Mouse (Mus musculus) heart, adult 8-10 months (tissue): ENCODE measurements around the gene Arf1. TPM values are rescaled to one million over a fixed set of nuclear protein-coding genes. Genes with fewer than 3 reads are reported as not detected.
A peak's percentile ranks its signal among the peaks of the same experiment; 100 is the strongest.

Source experiments
- DNase-seq: peaks from one replicate; pipeline ENCODE4 v3.0.0; 2022; ENCODE audit warnings: low spot score
- total RNA-seq, 4 experiments: library from RNA; stranded (reverse); gene quantifications; 2 replicates each; pipeline ENCODE4 v1.2.4; 2022

Gene Arf1
- total RNA-seq, 4 experiments from 2014 or later = 261 to 279 (median 274) TPM

DNA sequence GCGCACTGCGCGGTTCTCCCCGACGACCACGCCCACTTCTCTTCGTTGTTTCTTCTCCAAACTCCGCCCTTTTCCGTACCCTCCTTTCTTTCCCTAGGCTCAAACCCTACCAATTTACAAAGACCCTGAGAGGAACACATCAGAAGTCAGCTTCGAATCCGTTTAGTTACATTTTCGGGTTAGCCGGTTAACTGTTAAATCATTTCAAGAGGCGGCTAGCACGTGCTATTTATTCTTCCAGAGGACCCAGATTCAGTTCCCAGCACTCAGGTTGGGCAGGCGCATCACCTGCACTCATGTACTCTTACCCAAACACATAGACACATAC is 36.0 kb downstream of the Arf1 start, which contains the start of gene Guk1:
Gene Guk1, minus strand, starts transcription at position 154 of the 328 bp plus-strand sequence.
- DNase-seq = no peak

DNA sequence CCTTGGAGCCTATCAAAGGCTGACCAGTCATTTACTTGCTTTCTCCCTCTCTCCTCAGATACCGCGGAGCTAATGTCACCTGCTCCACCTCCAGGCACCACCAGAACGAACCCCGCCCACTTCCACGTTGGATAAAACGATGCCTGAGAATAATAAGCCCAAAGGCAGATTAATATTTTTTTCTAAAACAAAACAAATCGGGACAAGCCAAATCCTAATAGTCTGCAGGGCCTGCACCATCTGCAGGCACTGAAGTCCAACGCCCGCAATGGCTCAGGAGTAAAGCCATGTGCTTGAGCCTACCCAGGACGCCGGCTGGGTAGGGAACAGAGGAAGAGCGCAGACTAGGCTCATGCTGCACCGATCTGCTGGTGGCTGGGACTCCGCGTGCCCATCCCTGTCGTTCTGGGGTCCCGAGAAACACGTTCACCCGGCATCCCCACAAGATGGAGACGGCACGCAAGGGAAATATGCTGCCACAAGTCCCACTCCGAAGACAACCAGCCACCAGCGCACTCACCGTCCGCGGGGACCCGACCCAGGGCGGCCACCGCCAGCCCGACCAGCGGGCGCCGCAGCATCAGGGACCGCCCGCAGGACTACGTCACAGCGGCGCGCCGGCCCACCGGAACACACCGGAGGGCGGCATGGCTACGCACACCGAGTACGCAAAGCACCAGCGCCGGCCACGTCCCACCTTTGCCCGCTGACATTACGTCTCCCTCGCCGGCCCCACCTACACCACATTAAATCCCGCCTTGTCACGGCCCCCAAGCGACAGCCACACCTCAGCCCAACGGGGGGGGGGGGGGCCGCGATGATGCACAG is 36.6 kb downstream of the Arf1 start:
- peak; percentile 87 for DNase-seq

DNA sequence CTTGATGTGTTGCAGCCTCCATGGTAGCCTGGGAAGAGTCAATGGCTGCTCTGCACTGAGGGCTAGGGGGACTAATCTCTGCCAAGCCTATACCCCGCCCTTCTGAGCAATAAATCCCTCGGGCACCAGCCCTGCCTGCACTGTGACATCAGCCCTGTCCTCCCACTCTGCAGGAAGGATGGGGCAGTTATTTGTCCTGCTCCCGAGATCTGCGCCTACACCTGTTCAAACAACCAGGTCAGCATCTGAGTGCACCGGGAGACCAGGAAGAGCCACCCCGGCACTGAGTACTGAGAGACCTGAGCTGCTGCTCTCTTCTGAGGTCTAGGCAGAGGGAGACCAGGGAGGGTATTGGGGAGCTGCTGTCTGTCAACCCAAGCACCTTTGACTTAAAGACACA is 40.4 kb downstream of the Arf1 start:
- DNase-seq = no peak

DNA sequence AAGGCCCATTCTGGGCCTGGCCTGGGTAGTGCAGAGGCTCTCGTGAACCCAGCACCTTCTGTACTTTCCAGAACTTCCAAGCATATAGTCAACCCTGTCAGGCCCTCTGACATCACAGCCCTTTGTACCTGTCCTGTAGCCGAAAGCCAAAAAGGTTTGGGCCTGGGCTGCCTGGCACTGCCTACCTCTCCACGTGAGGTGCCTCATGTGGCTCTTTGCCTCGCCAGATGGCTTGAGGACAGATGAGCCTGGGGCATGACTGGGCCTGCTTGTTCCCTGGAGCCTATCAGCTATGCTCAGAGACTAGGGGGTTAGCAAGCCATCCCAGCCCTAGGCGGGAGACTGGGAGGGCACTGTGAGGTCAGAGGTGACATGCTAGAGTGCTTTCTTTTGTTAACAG is 42.6 kb downstream of the Arf1 start:
- no peak for DNase-seq

DNA sequence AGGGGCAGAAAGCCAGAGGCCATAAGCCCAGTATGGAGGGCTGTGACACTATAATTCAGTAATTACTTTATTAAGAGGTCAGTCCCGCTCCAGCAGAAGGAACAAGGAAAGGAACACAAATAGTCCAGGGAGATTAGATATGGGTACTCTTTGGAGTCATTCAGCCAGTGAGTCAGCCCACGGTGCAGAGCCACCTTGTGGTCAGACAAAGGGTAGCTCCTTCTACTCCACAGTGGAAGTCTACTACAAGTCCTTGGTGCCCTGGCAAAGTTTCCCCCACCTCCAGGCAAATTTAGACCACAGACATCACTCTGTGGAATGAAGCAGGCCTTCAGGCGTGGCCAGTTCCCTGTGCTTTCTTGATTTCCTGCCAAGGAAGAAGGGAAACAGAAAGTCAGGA is 44.2 kb downstream of the Arf1 start:
- DNase-seq = peak; percentile 74

DNA sequence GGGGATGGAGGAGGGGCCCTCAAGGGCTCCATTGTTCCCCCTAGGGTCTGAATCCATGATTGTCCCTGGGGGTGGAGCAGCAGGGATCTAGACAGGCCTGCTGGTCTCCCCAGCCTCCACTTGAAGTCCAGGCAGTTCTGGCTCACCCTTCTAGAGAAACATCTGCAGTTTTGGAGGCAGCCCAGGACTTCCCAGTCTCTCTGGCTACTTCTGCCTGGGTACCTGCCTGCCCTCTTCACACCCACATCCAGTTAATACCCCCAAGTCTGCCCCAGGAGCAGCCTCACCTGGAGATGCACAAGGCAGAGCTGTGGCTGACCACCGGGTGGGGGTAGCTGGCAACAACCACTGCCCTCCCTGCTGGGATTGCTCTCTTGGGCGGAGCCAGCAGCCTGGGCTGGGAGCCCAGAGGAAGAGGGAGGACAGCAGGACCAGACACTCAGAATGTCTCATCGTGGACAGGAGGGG is 45.2 kb downstream of the Arf1 start, which contains the start of gene Gjc2:
Gene Gjc2, minus strand, starts transcription at position 350 of the 468 bp plus-strand sequence.
- peak; percentile 68 for DNase-seq

DNA sequence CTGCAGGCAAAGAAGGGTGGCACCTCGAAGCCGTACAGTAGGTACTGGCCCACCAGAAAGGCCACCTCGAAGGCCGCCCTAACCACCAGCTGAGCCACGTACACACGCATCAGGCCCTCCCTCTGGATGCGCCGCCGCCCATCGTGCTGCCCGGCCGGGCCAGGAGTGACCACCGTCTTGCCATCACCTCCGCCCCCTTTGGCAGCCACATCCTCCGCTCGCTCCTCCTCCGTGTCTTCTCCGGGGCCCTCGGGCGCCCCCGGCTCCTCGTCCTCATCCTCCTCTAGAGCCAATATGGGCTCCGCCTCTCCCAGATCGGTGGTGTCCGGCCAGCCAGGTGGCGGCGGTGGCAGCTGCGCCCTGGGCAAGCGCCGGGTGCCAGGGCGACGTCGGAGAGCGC is 51.1 kb downstream of the Arf1 start:
- no peak for DNase-seq

DNA sequence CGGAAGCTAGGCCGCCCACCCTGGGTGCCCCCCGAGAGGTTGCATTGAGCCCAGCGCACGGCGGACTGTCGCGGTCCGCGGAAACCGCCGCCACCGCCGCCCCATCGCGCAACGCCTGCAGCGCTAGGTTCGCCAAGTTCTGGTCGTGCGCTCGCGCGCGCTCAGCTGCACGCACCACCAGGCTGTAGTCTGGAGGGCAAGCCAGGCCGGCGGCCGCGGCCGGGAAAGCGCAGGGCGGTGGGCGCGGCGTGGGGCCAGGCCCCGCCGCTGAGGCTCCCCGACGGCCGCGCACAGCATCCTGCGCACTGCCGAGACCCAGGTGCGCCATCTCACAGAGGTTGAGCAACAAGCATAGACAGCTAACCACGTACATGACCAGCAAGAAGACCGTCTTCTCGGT is 51.6 kb downstream of the Arf1 start:
- no peak for DNase-seq

DNA sequence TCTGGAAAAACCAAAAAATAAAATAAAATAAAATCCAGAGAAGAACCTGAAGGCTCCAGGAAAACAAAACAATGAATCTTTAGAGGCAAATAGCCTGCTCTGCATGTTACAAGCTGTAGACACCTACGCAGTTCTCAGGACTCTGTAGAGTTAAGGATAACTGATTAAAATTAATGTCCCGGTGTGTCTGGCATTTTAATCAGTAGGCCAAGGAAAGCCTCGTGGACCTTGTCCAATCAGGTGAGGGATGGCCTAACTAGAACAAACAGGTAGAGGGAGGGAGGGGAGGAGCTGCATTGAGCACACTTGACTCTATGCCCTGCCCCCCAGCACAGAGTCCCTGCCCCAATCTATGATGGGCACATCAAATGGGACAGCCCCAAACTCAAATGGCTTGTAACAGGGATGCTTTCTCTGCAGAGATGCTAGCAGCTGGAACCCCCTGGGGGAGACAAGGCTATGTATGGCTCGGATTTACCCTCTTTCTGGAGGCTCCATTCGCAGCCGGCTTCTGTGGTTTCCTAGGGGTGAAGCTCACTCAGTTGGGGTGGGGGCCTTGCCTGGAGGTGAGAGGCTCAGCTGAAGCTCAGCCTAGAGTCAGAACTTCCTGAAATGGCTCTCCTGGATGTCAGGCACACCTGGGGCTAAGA is 53.8 kb downstream of the Arf1 start:
- no peak for DNase-seq

DNA sequence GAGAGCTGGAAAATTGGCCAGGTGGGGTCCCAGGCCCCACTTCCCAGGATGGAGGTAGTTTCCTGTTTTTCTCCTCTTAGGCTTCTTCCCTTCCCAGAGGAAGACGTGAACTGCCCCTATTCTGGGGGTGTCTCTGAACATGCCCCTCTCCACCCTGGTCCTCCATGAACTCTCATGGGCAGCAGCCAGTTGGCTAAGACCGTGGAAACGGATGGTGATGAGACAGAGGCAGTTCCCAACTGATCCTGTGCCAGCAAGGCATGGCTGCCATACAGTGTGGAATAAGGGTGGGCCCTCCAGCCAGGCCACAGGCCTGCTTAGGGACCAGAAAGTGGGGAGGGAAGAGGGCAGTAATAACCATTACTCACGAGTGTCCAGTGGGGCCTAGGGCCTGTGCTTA is 57.5 kb downstream of the Arf1 start:
- no peak for DNase-seq

DNA sequence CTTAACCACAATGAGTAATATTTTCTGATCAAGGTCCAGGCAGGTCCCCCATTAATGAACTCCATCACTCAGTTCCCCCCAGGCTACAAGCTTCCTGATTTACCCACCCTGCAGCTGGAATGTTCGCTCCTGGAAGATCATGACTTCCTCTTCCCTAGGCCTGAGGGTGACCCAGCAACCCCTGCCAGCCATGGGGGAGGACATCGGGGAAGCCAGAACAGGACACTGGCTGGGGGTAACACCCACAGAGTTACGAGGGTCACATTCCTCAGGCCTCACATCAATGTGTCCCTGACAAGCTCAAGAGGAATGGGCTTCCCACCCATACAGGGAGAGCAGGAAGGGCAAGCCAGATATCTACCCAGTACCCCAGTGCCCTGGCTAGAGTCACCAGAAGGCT is 58.3 kb downstream of the Arf1 start:
- DNase-seq = no peak

DNA sequence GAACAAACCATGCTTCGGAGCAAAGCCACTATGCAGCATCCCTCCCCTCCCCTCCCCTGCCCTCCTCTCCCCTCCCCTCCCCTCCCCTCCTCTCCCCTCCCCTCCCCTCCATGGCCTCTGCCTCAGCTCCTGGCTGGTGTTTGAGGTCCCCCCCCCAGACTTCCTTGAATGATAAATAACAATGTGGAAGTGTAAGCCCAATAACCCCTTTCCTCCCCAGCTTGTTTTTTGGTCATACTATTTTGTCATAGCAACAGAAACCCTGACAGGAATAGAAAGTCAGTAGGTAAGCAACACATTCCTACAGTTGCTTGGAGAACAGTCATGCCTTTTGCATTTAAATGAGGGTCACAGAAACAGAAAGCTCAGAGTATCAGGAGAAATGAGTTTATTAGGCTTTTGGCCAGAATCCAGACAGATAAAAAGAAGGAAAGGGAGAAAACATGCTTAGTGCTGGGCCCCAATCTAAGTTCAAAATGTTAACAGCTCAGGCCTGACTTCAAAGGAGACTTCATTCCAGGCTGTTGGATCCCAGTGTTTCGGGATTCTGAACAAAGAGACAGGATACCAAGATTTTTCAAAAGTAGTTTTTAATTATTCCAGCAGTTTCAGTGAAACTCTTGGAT is 62.3 kb downstream of the Arf1 start:
- DNase-seq = no peak

DNA sequence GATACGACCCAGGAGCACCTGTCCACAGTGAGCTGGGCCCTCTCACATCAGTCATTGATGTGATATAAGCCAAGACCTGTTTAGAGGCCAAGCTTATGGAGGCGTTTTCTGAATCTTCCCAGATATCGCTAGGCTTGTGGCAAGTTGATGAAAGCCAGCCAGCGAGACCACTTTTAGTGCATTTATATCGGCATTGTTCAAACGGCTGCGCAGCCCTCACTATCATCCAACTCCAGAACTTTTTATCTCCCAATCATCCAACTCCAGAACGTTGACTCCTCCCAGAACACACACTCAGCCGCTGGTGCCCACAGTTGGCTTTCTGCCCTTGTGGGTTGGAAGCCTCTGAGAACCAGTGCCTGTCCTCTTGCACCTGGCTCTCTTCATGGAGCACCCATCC is 63.7 kb downstream of the Arf1 start:
- no peak for DNase-seq

DNA sequence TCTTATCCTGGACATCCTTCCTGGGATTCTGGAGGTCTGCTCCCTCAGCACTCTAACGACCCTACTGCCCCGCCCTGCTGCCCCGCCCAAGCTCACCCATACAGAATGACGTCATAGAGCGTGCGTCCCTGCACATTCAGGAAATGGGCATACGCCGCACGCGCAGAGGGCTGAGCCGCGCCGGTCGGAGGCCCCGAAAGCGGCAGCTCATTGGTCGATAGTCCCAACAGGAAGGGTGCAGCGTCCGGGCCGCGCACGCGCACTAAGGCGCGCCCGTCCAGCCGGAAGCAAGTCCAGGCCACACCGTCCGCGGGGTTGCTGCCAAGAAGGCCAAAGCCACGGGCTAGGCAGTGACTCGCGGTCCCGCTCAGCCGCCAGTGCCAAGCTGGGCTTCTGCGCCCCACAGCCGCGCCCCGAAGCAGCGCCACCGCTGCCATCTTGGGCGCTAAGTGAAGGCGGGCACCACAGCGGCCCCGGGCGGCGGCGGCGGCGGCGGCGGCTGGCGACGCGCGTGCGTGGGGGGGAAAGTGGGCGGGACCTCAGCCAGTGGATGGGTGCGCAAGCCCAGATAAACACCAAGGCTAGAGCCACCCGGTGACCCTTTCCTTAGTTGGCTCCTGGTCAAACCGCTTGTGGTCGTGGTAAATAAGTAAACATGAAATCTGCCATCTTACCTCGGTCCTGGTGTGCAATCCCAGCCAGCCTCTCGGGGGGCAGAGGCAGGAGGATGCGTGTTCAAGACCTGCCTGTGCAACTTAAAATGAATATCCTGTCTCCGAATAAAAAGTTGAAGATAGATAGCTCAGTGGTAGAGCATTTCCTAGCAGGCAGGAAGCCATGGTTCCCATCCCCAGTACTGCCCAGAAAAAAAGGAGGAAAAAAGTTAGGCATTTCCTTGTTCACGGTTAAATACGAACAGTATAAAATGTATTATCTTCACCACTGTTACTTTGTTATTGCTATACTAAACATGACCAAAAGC is 64.5 kb downstream of the Arf1 start, which contains the start of gene Iba57:
Gene Iba57, minus strand, starts transcription at position 485 of the 982 bp plus-strand sequence.
- peak; percentile 99 for DNase-seq

DNA sequence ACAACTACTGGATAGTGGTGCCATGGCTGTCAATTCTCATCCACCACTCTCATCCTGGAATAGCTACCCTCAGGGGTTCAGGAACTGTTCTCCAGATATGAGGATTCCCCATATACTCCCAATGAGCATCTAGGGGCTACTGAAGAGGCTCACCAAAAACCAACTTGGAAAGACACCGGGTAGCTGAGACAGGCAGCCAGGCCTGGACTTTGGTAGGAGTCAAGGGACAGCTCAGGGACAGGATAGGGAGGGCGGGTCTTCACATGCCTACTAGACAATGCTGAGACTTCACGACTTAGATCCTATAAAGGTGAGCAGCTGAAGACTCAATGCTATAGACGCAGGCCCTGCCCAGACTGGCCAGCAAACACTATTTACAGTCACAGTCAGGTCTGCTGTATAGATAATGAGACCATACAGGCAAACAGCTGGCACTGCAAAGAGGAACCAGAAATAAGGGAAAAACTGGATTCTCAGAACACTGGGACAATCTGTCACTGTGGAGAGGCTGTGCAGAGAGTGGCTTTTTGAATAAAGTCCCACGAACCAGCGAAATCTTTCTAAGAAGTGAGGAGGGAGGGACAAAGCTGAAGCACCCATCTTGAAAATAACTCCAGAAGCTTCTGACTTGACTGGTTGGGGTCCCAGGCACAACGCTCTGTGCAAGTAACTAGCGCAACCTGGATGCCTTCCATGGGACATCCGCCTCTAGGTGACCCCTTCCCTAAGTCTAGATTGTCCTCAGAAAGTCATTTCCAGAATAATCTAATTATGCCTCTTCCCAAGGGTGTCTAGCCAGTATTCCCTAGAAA is 65.4 kb downstream of the Arf1 start:
- DNase-seq = no peak

Other genes starting within 250 kb of the Arf1 start
- 1,000 to 10,000 TPM in 1 of 4 experiments, 100 to 1,000 TPM in 3; 788 to 1,002 (median 896) TPM for gene Obscn, start 91.9 kb downstream of the Arf1 start, total RNA-seq
- gene Iba57, start 64.5 kb downstream of the Arf1 start, total RNA-seq = 10 to 100 TPM; 14.8 to 21.8 (median 19.4) TPM
- under 1 TPM; 0.62 to 0.82 (median 0.63) TPM for gene Gjc2, start 45.1 kb downstream of the Arf1 start, total RNA-seq
- 100 to 1,000 TPM; 112 to 142 (median 128) TPM for gene Guk1, start 36.1 kb downstream of the Arf1 start, total RNA-seq
- 100 to 1,000 TPM; 100 to 119 (median 114) TPM for gene Mrpl55, start 25.8 kb downstream of the Arf1 start, total RNA-seq
- 10 to 100 TPM in 3 of 4 experiments, 1 to 10 TPM in 1; 9.8 to 12.9 (median 10.6) TPM for gene 2310033P09Rik, start 19.9 kb downstream of the Arf1 start, total RNA-seq
- not detected for gene Wnt3a, start 62.5 kb upstream of the Arf1 start, total RNA-seq
- gene Wnt9a, start 78.7 kb upstream of the Arf1 start, total RNA-seq = 1 to 10 TPM; 4.3 to 4.9 (median 4.6) TPM
- not detected for gene Prss38, start 147.4 kb upstream of the Arf1 start, total RNA-seq
- 10 to 100 TPM; 10.4 to 13.8 (median 12.5) TPM for gene Jmjd4, start 221.8 kb upstream of the Arf1 start, total RNA-seq
- 10 to 100 TPM; 41.5 to 52.6 (median 44.8) TPM for gene Snap47, start 222.9 kb upstream of the Arf1 start, total RNA-seq
- gene Zfp867, start 244.2 kb upstream of the Arf1 start, total RNA-seq = 1 to 10 TPM; 3.4 to 5.3 (median 4.2) TPM